Mouse (Mus musculus) kidney, postnatal 0 days (tissue): ENCODE measurements around the gene Extl1. TPM values are rescaled to one million over a fixed set of nuclear protein-coding genes. Genes with fewer than 3 reads are reported as not detected.
A peak's percentile ranks its signal among the peaks of the same experiment; 100 is the strongest.

ENCODE experiments used
- ATAC-seq: fragments of 200-750 bp; cut with Nextera tagmentation; replicated peaks from 2 replicates; pipeline ENCODE4 v1.8.0; 2017; ENCODE audit warnings: low read depth, moderate number of reproducible peaks, moderate TSS enrichment, moderate library complexity; ENCODE audit not compliant: low FRiP score
- DNase-seq: peaks from one replicate; pipeline ENCODE4 v3.0.0-alpha.2; 2016; ENCODE audit warnings: low spot score
- H3K27ac ChIP-seq: fragments of 300-500 bp; sonication (generic); 2 replicates; pipeline ENCODE4 v1.5.1; 2014; ENCODE audit warnings: mild to moderate bottlenecking
- H3K27me3 ChIP-seq: fragments of 300-500 bp; sonication (generic); 2 replicates; pipeline ENCODE4 v1.6.1; 2014; ENCODE audit warnings: low read length, mixed read lengths; ENCODE audit not compliant: insufficient read depth
- H3K36me3 ChIP-seq: fragments of 300-500 bp; sonication (generic); 2 replicates; pipeline ENCODE4 v1.6.1; 2014; ENCODE audit warnings: low read length, mixed read lengths; ENCODE audit not compliant: insufficient read depth
- H3K4me1 ChIP-seq: fragments of 300-500 bp; sonication (generic); replicated peaks from 2 replicates; pipeline ENCODE4 v1.6.1; 2014; ENCODE audit warnings: antibody characterized with exemption, low read length, mixed read lengths; ENCODE audit not compliant: insufficient read depth
- H3K4me2 ChIP-seq: fragments of 300-500 bp; sonication (generic); 2 replicates; pipeline ENCODE4 v1.6.1; 2014; ENCODE audit warnings: mild to moderate bottlenecking, low read length, moderate library complexity, mixed read lengths
- H3K4me3 ChIP-seq: fragments of 300-500 bp; sonication (generic); replicated peaks from 2 replicates; pipeline ENCODE4 v1.5.1; 2014; ENCODE audit warnings: low read depth, low read length
- H3K9ac ChIP-seq: fragments of 300-500 bp; sonication (generic); 2 replicates; pipeline ENCODE4 v1.6.1; 2014; ENCODE audit warnings: low read depth, low read length
- H3K9me3 ChIP-seq: fragments of 300-500 bp; sonication (generic); replicated peaks from 2 replicates; pipeline ENCODE4 v1.6.1; 2016; ENCODE audit warnings: low read length, inconsistent platforms, mixed read lengths
- CTCF ChIP-seq: IDR thresholded peaks from 2 replicates; pipeline ENCODE4 v1.5.1; 2016; ENCODE audit warnings: antibody characterized with exemption, low read depth, mild to moderate bottlenecking, moderate library complexity
- WGBS: fragments of 180-500 bp; shearing (Covaris S2); extraction: QIAGEN DNeasy Blood & Tissue Kit; methylation state at CpG from one replicate; pipeline ENCODE4 v1.1.7; 2014; 5-methylcytosine and 5-hydroxymethylcytosine counted together
- polyA plus RNA-seq: library from polyadenylated mRNA; unstranded; fragments of >200 nt; fragmentation: Nextera tagmentation; extraction: Ambion mirVana; gene quantifications from 2 replicates; pipeline ENCODE4 v1.2.1, GENCODE M21; 2015

The Extl1 gene
- polyA plus RNA-seq, 1 experiment from 2014 or later: 0.86 TPM

- WGBS: 60% methylated on average over 16 of the region's 16 CpGs
- ATAC-seq (no peak), DNase-seq (no peak)
- H3K36me3 ChIP-seq: no peaks in the 10 kb centered on the region
- H3K4me2 ChIP-seq: peak overlapping the region; percentile 53
- no peak for TF ChIP-seq CTCF
- H3K9me3 ChIP-seq: no peaks in the 10 kb centered on the region
- H3K27ac ChIP-seq: no peak overlapping the region
- H3K9ac ChIP-seq: no peak overlapping the region
- no peak overlapping the region for H3K4me3 ChIP-seq
- 0 out of 2 replicates have a peak, but pooled peaks cover 9% of the 10 kb centered on the region for H3K4me1 ChIP-seq
- no peaks in the 10 kb centered on the region for H3K27me3 ChIP-seq
Observed at GRCm38 (mm10) chr4:134401856-134402570, 18.4 kb upstream of the Extl1 start.

DNA sequence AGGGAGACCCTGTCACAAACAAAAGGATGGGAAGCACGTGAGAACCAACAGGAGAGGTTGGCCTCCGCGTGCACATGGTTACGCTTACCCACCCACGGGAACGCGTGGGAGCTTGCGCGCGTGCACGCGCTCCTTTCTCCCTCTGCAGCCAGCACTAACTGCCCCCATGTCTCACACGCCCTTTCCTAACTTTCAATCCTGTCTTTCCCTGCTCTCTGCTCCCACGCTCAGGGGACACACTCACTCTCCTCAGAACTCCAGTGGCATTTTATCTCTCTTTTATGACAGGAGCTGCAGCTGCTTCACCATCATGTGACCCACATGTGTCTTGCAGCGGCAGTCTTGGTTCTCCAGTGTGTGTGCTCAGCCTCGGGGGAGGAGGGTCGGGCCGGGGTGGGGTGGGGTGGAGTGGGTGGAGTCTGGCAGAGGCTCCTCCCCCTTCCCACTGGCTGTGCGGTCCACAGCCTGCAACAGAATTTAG lies 17.6 kb upstream of the Extl1 start:
- H3K36me3 ChIP-seq: no peaks in the 10 kb centered on the region
- peak; percentile 74 for DNase-seq
- no peak overlapping the region for H3K9ac ChIP-seq
- H3K27ac ChIP-seq: no peak overlapping the region
- peak; percentile 67 for ATAC-seq
- H3K27me3 ChIP-seq: no peaks in the 10 kb centered on the region
- H3K4me2 ChIP-seq: peak overlapping the region; percentile 53
- peak overlapping the region; percentile 10; the same call in 1 of the 2 replicates for H3K4me3 ChIP-seq
- no peak for TF ChIP-seq CTCF
- 1% methylated on average over 19 of the region's 19 CpGs for WGBS
- H3K4me1 ChIP-seq: 0 out of 2 replicates have a peak, but pooled peaks cover 9% of the 10 kb centered on the region
- no peaks in the 10 kb centered on the region for H3K9me3 ChIP-seq

DNA sequence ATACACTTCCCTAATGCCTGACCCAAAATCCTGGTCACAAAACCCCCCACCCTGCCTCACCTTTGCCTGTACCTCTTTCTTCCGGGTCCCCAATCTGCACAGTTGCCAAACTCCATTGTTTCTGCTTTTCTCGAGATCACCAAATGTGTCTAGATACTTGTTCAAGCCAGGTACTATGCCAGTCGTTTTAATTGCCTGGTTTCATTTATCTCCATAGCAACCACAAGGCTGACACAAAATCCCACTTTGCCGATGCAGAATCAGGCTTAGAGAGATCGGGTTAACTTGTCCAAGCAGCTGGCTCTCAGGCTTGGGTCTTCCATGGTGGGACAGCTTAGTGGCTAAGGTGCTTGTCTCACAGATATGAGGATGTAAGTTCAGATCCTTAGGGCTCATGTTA lies 16.6 kb upstream of the Extl1 start:
- Histone ChIP-seq H3K36me3 (no peaks in the 10 kb centered on the region), H3K4me1 (0 out of 2 replicates have a peak, but pooled peaks cover 9% of the 10 kb centered on the region), H3K27ac (no peak overlapping the region), H3K27me3 (no peaks in the 10 kb centered on the region), H3K4me3 (no peak overlapping the region), H3K4me2 (no peak overlapping the region), H3K9ac (no peak overlapping the region), H3K9me3 (no peaks in the 10 kb centered on the region)
- ATAC-seq: no peak
- no peak for DNase-seq
- 23% methylated on average over 5 of the region's 5 CpGs for WGBS
- TF ChIP-seq CTCF: no peak

- H3K4me1 ChIP-seq: 0 out of 2 replicates have a peak, but pooled peaks cover 7% of the 10 kb centered on the region
- no peak overlapping the region for H3K9ac ChIP-seq
- H3K9me3 ChIP-seq: no peaks in the 10 kb centered on the region
- no peak for ATAC-seq
- WGBS: 79% methylated on average over 9 of the region's 9 CpGs
- DNase-seq: no peak
- no peaks in the 10 kb centered on the region for H3K27me3 ChIP-seq
- H3K27ac ChIP-seq: 0 out of 2 replicates have a peak overlapping the region, but pooled peaks have one; percentile 19
- H3K4me2 ChIP-seq: no peak overlapping the region; the same call in 1 of the 2 replicates
- no peak overlapping the region for H3K4me3 ChIP-seq
- H3K36me3 ChIP-seq: no peaks in the 10 kb centered on the region
- TF ChIP-seq CTCF: no peak
Observed at GRCm38 (mm10) chr4:134397732-134398131, 14.1 kb upstream of the Extl1 start.

DNA sequence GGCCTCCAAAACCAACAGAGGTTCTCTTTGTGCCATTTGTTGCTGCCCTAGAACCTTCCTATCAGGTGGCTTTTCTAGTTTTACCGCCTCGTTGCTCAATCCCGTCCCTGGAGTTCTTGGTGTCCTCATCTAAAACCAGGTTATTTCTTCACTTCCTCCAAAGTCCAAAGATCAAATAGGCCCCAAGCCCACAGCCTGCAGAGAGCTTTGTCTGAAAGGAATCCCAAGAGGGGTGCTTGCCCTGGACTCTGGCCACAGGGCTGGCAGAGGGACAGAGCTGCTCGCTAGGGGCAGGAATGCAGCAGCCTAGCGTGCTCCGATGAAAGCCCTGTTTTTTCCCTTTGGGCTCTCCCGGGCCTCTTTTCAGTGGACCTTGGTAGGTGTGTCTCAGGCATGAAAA lies 13.5 kb upstream of the Extl1 start:
- H3K27ac ChIP-seq: peak overlapping the region; percentile 37
- ATAC-seq (peak; percentile 68), DNase-seq (peak; percentile 67)
- no peaks in the 10 kb centered on the region for H3K36me3 ChIP-seq
- H3K4me1 ChIP-seq: 0 out of 2 replicates have a peak, but pooled peaks cover under 1% of the 10 kb centered on the region
- H3K4me2 ChIP-seq: peak overlapping the region; percentile 92
- peak overlapping the region; percentile 52; the same call in 1 of the 2 replicates for H3K4me3 ChIP-seq
- 0 out of 2 replicates have a peak, but pooled peaks have one; percentile 20 for TF ChIP-seq CTCF
- H3K27me3 ChIP-seq: no peaks in the 10 kb centered on the region
- 11% methylated on average over 7 of the region's 7 CpGs for WGBS
- H3K9ac ChIP-seq: no peak overlapping the region
- H3K9me3 ChIP-seq: no peaks in the 10 kb centered on the region

DNA sequence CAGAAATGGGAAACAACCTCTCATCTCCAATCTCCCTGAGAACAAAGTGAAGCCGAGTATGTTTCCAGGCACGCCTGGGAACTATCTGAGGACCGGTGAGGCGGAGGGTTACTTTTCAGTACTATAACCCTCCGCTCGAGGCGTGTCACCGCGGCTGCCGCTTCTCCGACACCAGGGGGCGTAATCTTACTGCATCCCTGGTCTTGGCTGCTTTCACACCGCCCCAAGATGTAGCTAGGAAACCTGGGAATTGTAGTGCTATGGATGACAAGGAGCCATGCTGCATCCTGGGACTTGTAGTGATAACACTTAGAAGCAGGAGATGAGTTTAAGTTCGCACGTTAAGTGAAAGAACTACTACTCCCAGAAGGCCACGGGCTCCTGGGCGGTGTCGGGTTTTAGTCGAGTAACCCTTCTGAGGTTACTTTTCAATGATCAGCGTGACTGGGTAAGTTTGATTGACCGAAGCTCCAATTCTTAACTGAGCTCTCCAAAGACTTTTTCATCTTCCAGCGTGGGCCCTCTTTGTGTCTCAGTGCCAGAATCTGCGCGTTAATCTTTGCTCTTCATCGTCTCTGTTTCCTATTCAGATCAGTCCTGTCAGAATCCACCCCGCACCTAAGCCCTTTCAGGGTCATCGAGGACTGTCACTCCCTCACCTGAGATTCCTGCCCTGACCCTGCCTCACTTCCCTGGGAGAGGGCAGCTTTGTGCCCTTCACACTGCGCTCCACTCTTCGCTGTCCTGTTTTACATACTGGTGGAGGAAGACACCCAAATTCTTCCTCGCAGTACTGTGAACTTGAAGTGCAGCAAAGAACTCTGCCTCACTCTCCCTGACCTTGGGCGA lies 12.6 kb upstream of the Extl1 start, which contains the start of gene Pafah2:
Gene Pafah2, plus strand, starts transcription at position 344 of the 849 bp plus-strand sequence.
- Histone ChIP-seq H3K4me2 (peak within 1 kb of the TSS; percentile 92), H3K9ac (peak within 1 kb of the TSS; percentile 63), H3K27ac (peak within 1 kb of the TSS; percentile 87), H3K4me3 (peak within 1 kb of the TSS; percentile 52), H3K9me3 (no peaks in the 10 kb centered on the region), H3K4me1 (no peaks in the 10 kb centered on the region), H3K36me3 (no peaks in the 10 kb centered on the region), H3K27me3 (no peaks in the 10 kb centered on the region)
- ATAC-seq (peak; percentile 96), DNase-seq (peak; percentile 100)
- peak; percentile 100 for TF ChIP-seq CTCF
- under 1% methylated on average over 31 of the region's 31 CpGs for WGBS
